Mouse (Mus musculus) urinary bladder, postnatal 4 days (tissue): Measurements from ENCODE around the gene Dock2.
A peak's percentile ranks its signal among the peaks of the same experiment; 100 is the strongest.
"Not testable (repeated sequence)": the region's sequence is repeated elsewhere in the genome, so short reads cannot be mapped to it uniquely, and the experiment has no call there.

Source experiments
- DNase-seq, 2 experiments: peaks; one replicate each; pipeline ENCODE4 v3.0.0; 2021 to 2022; ENCODE audit warnings: low spot score in 2 of 2

Gene Dock2

DNA sequence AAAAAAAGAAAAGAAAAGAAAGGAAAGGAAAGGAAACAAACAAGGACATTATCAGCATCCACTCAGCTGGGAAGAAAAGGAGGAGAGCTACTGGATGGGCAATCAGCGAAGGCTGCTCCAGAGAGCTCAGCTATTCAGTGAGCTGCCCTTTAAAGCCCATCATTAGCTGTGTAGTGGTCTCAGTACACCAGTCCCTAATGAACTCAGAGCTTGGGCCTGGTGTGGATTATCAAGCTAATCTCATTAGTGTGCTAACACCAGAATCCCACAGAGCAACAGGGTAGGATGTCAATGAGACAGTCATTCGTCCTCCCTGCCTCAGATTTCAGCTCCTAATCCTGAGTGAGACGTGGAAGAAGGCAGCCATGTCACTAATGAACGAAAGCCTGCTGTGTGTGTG is 493.4 kb downstream of the Dock2 start:
- DNase-seq: no peak

DNA sequence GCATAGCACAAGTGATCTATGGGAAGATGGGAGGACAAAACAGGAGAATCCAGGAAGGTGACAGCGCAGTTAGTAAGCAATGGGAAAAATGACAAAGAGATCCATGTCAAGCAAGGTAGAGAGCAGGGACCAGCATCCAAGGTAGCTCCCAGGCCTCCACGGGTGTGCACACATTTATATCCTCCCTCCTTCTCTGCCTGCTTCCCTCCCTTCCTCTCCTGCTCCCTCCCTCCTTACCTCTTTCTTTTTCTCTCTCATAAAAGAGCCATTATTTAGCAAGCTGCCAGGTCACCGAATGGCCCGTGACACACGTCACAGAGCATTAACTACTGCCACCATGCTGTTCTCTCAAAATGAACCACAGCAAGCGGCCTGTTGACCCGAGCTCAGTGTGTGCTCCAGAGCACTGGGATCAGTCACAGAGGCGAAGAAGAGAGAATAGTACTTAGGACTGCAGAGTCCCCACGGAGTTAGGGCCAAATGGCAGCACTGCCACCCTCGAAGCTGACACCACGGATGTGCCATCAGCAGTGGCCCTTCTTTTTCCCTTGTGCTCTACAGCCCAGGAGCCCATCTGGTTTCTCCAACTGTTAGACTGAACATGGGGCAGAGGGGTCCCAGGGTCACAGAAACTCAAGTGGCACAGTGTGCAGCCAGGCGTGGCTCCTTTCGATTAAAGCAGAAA is 499.4 kb downstream of the Dock2 start:
- no peak for DNase-seq

DNA sequence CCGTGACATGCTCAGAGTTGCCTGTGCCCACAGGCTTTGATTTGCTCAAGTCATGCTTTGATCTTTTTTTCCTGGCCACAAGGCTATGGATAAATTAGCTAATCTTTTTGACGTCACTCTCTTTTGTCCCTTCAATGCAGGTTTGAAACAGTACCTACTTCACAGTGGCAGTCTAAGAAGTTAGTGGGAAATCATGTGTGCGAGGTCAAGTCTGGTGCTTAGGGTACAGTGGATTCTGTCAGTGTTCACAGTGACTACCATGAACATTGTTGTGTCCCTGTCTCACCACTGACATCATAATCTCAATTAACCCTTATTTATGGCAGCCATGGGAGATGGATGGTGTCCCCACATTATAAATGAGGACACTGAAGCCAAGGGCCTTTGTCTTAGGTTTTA is 506.6 kb downstream of the Dock2 start:
- DNase-seq: no peak

DNA sequence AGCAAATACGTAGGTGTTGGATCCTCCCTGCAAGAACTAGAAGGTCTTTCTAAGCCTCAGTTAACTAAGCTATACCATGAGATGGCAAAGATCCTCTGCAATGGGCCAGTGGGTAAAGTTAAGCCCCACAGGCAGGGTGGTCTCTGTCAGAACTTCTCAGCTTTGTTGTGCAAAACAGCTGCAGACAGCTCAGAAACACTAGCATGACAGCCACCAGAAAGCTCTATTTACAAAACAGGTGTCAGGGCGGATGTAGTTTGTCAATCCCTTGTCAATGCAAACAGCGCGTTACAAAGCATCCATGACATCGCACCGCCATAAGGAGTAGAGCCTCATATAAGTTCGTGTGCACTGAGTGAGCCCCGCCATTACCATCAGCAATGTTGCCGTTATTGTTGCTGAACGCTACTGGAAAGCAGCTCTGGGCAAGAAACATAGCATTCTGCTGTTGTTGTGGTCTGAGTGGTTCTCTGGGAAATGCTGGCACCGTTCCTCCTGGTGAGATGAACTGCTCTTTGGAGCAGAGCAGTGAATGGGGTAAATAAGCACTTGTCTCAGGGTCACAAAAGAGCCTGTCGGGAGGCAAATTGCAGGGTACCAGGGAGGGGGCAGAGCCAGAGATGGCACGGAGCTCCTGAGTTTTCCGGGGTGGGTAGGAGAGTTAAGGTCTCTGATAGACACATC is 507.2 kb downstream of the Dock2 start:
- DNase-seq: no peak

DNA sequence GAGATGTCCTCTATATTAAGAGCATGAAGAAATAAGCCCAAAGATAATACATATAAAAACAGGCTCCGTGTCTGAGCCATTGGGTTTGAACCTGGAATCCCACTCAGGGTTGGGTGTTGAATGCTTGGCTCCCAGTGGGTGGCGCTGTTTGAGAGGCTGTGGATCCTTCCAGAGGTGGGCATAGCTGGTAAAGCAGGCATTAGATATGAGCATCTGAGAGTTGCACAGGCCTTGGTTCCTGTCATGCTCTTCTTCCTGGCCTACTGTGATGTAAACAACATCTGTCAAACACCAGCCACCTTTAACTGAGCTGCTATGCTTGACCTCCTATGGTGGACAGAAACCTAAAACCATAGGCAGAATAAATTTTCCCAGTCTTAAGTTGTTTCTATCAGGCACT is 507.8 kb downstream of the Dock2 start:
- no peak for DNase-seq

- DNase-seq: no peak
Observed at GRCm38 (mm10) chr11:34272016-34272415, 511.7 kb downstream of the Dock2 start.

DNA sequence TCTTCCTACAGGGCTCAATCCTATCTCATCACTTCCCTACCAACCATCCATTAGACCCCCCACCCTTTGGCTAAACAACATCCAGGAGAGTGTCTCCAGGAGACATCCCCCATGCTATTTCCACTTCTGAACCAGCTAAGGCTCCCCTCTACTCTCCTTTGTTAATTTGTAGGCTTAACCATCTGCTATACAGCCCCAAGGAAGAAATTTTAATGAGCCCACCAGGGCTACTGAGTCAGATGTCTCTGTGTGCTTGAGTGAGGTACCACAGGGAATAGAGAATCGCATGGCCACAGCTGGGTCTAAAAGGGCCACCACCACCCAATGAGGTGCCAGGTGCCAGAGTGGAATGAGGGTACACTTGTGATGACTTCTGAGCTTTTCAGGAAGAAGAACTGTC is 519.6 kb downstream of the Dock2 start:
- DNase-seq: no peak

- no peak for DNase-seq
Observed at GRCm38 (mm10) chr11:34258849-34259469, 524.7 kb downstream of the Dock2 start.

DNA sequence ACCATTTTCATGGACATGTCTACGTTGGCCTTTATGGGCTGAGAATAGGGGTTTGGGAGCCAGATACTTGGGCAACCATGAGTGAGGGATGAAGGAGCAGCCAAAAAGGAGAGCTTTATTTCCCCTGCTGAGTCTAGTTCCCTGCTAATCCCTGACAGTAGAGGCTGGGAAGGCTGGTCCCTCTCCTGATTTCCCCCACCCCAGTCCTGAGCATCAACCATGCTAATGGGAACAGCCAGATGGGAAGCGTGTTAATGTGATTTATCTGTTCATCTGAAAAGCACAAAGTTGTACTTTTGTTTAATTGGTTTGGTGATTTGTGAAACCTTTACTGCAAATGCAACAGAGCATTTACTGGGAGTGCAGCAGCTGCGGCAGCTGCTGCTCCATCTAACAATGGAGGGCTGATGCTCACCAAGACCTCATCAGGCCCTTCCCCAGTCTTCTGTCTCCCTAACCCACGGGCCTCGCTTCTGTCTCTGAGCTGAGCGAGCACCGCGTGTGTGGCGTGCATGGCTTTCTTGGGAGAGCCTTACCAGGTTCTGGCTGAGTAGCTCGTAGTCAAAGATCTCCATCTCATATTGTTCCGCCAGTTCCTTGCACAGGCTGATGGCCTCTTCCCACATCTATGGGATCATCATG is 526.0 kb downstream of the Dock2 start:
- DNase-seq: no peak

DNA sequence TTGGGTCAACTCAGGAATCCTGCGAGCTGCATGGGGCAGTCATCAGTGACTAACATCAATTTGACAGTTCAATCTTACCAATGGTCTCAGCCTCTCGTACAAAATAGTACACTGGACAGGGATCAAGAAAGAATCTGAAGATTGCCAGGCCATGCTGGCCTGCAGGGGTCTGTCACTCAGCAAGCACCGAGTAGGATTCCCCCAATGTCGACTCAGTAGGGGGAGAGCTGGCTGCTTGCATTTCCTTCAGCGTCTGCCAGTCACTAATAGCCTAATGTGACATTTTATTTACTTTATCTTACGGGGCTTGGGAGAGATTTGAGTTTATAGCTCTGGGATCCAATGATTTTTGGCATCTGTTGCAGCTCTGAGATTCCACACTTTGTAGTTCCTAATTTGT is 540.7 kb downstream of the Dock2 start:
- no peak for DNase-seq

DNA sequence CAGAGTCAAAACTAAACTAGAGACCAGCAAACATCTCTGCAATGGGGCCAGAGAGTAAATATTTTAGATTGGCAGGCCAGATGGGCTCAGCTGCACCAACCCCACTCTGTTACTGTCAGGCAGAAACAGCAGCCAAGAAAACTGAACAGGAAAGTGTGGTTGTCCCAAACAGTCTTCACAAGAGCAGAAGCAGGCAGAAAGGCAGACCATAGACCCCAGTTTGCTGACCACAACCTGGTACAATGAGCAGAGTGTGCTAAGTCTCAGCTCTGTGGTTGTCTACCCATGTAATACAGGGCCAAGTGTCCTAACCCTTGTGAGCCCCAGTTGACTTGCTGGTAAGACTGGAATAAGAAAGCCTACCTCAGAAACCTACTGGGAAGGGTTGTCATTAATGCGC is 543.4 kb downstream of the Dock2 start:
- DNase-seq: no peak

- DNase-seq: no peak
Observed at GRCm38 (mm10) chr11:34239691-34240090, 544.0 kb downstream of the Dock2 start.

DNA sequence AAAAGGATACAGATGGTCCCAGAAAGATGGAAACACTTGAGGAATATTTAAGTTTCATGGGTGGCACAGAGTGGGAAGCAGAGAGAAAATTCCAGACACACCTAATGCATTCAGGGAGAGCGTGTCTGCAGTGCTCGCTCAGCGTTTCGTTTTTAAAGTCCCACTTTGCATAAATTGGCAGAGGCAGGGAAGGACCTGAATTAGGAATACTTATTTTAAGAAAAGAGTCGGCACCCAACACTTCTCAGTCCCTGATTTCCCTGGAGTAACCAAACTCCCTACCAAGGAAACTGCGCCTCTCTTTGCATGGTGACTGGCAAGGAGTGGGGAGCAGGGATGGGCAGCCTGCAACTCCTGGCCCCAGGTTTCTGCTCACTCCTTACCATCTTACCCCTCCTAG is 546.8 kb downstream of the Dock2 start:
- no peak for DNase-seq

DNA sequence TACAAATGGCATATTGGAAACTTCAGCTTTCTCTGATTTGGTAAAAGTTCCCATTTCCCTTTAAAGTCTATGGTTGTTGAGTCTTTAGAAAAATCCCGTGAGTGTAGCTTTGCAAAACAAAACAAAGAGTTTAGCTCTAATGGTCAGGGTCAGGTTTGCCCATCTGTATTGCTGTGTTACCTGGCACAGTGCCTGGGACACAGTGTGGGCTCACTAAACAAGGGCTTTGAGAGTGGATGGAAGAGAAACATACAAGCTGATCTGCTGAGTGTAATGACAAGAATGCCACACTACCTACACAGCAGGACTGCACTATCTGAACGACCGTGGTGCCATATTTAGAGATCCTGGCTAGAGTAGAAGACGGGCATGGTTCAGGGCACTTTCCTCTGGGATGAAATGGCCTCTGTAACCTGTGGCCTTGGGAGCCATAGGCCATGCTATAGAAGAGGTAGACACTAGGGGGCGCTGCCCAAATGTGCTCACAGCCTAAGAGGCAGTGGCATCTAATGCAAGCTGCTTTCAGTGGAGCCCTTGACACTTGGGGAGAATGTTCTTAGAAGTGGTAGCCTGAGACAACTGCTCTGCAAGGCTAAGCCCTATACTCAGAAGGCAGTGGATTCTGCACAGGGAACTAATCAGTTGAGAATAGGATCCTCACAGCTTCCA is 547.5 kb downstream of the Dock2 start:
- DNase-seq: no peak

DNA sequence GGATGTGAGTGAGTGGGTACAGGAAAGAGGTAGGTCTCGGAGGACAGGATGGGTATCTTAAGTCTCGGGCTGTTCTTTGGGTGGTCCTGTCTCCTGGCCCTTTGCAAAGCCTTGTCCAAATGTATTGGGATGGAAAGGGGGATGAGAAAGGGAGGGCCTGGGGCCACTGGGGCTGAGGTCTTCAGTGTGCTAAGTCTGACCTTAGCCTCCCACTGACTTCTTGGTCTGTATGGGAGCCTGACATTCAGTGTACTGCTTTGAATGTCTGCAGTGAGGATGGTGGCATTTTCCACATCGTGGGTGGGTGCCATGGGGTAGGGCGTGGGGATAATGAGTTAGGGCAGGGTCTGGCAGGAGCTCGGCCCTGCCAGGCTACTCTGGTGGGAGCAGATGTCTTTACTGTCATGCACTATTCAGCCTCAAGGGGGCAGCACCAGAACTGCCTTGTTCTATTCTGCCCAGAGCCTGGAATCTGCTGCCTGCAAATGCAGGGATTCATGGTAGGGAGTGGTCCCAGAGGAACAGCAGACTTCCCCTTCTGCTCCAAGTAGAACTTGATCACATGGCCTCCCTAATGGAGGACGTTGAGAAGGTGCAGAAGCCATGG is 554.8 kb downstream of the Dock2 start:
- DNase-seq: peak in 1 of 2 experiments; percentile 70

DNA sequence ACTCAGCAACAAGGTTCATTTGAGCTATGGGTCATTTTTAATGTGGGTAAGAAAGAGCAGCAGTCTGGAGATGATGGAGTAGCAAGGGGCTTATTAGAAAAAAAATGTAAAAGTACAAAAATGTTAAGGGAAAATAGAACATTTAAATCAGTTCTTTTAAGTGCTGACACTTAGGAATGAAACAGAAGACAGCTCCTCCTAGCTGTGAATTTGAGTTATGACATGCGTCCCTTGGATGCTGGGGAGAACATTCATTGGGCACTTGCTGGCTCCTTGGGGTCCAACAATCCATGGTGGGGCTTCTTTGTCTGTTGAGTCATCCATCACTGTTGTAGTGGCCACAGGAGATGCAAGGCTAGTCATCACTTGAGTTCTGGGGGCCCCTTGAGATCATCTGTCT is 556.5 kb downstream of the Dock2 start:
- no peak for DNase-seq

- DNase-seq: not testable (repeated sequence)
Observed at GRCm38 (mm10) chr11:34220596-34220995, 563.1 kb downstream of the Dock2 start.

- no peak for DNase-seq
Observed at GRCm38 (mm10) chr11:34212853-34213252, 570.8 kb downstream of the Dock2 start.

DNA sequence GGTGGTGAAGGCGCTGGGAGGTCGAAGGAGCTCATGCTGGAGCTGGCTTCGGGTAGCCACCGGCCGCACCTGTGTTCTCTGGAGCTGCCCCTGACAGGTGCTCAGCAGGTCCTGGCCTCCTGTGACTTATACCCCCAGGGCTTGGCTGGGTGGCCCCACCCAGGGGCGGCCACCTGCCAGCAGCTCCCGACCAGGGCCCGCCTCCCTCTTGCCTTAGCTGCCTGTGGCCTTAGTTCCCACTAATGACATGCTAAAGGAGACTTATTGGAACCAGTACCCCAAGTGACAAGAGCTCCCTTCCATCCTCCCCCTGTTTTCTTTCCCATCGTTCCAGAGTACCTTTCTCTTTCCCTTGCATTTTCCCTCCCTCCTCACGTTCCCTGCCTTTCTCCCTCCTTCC is 575.7 kb downstream of the Dock2 start, which contains the start of gene Foxi1:
Foxi1 (minus strand) TSS at position 101 of the 400 bp plus-strand sequence.
- DNase-seq: no peak

DNA sequence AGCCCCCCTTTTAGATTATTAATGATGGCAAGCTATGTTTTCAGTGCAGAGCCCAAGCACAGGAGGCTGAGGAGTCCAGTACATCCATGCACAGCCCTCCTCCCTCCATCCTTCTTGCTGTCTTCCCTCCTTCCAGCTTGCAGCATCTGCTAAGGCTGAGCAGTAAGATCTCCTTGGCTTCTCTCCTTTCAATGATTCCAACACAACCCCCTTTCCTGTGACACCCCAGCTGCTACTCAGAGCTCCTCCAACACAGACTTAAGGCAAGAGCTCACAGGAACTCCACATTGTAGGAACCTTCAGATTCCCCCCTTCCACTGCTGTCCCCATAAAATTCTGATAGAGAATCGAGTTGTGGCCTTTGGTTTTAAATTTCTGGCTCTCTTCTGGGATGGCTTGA is 580.9 kb downstream of the Dock2 start:
- no peak for DNase-seq

DNA sequence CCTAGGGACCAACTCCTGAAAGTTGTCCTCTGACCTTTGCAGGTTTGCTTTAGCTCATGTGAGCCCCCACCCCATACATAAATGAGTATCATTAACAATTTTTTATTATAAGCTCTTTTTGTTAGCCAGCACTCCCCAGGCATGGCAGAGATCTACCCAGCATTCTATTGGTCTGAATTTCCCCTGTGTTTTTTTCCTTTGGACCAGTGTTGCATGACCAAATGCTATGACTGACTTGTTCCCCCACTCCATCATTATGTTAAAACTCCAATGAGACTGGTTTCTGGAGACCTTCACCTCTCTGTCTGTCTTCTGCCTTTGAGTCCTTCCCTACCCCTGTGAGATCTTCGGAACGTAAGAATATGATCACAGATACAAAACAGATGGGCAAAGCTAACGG is 588.5 kb downstream of the Dock2 start:
- DNase-seq: no peak
